Mouse (Mus musculus) forebrain, postnatal 0 days (tissue): ENCODE results near the gene Wwtr1. TPM values are rescaled to one million over a fixed set of nuclear protein-coding genes. Genes with fewer than 3 reads are reported as not detected.

Source experiments
- ATAC-seq: fragments of 200-750 bp; cut with Nextera tagmentation; 2 replicates; pipeline ENCODE4 v1.8.0; 2017; ENCODE audit warnings: mild to moderate bottlenecking, moderate library complexity
- DNase-seq: peaks from one replicate; pipeline ENCODE4 v3.0.0-alpha.2; 2015
- H3K27ac ChIP-seq: fragments of 300-500 bp; sonication (generic); 2 replicates; pipeline ENCODE4 v1.5.1; 2014; ENCODE audit warnings: low read depth, mild to moderate bottlenecking, antibody characterized with exemption, low read length, moderate library complexity, mixed read lengths
- H3K27me3 ChIP-seq: fragments of 300-500 bp; sonication (generic); 2 replicates; pipeline ENCODE4 v1.6.1; 2014; ENCODE audit warnings: mild to moderate bottlenecking, low read length, mixed read lengths; ENCODE audit not compliant: insufficient read depth
- H3K36me3 ChIP-seq: fragments of 300-500 bp; sonication (generic); 2 replicates; pipeline ENCODE4 v1.6.1; 2014; ENCODE audit warnings: mild to moderate bottlenecking, moderate library complexity; ENCODE audit not compliant: insufficient read depth
- H3K4me1 ChIP-seq: fragments of 300-500 bp; sonication (generic); 2 replicates; pipeline ENCODE4 v1.6.1; 2014; ENCODE audit warnings: antibody characterized with exemption; ENCODE audit not compliant: insufficient read depth
- H3K4me2 ChIP-seq: fragments of 300-500 bp; sonication (generic); 2 replicates; pipeline ENCODE4 v1.6.1; 2014; ENCODE audit warnings: low read depth, mild to moderate bottlenecking, moderate library complexity
- H3K4me3 ChIP-seq: fragments of 300-500 bp; sonication (generic); 2 replicates; pipeline ENCODE4 v1.5.1; 2014; ENCODE audit warnings: low read depth, low read length, mixed read lengths
- H3K9ac ChIP-seq: fragments of 300-500 bp; sonication (generic); 2 replicates; pipeline ENCODE4 v1.6.1; 2014; ENCODE audit warnings: mild to moderate bottlenecking
- H3K9me3 ChIP-seq: fragments of 300-500 bp; sonication (generic); 2 replicates; pipeline ENCODE4 v1.6.1; 2016; ENCODE audit warnings: low read length
- CTCF ChIP-seq: sonication (generic); IDR thresholded peaks from 2 replicates; pipeline ENCODE4 v1.5.1; 2016; ENCODE audit warnings: antibody characterized with exemption, control low read depth, low read depth
- WGBS: fragments of 180-500 bp; shearing (Covaris S2); extraction: QIAGEN DNeasy Blood & Tissue Kit; methylation state at CpG from one replicate; pipeline ENCODE4 v1.1.7; 2014; 5-methylcytosine and 5-hydroxymethylcytosine counted together
- polyA plus RNA-seq: library from polyadenylated mRNA; unstranded; fragments of >200 nt; fragmentation: Nextera tagmentation; extraction: Ambion mirVana; gene quantifications from 2 replicates; pipeline ENCODE4 v1.2.1, GENCODE M21; 2015
- total RNA-seq: library from RNA; depleted of rRNA; stranded (reverse); fragments of >200 nt; gene quantifications from 2 replicates; pipeline ENCODE4 v1.2.3, GENCODE M21; 2014

The Wwtr1 gene
- total and polyA plus RNA-seq, 2 experiments from 2014 or later, result 12.1 to 39.1 TPM

DNA sequence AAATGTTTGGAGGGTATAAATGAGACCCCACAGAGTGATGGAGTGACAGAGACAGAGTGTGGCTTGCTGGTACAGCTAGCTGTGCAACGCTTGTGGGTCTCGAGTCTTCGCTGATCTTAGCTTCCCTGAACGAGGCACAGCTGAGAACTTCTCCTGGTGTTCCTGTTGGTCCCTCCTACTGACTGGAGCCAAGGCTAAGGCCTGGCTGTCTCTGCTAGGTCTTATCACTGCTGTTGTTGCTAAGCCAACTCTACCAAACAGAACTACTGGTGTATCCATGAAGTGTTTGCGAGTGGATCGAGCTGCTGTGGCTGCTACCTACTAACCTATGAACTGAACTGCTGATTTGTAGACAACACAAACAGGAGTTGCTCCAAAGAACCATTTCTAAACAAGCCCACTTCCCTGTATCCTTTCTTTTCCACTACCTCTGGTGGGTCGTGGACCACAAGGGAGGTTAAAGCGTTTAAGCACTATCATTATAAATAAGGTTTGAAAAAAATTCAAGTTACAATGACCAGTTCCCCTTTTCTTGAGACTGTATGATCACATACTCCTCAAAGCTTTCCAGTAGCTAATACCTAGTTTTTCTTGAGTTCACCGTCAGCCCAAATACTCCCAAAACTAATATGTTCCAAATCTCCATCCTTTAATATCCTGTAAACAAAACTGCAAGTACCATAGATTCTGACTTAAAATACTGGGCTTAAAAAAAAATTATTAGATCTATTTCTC, 42.6 kb downstream of the Wwtr1 start:
- WGBS, result 92% methylated on average over 9 of the region's 9 CpGs
- no peaks in the 10 kb centered on the region for H3K9me3 ChIP-seq
- no peak for TF ChIP-seq CTCF
- H3K4me3 ChIP-seq, result no peak overlapping the region
- H3K27ac ChIP-seq, result no peak overlapping the region
- no peaks in the 10 kb centered on the region for H3K36me3 ChIP-seq
- H3K27me3 ChIP-seq, result no peaks in the 10 kb centered on the region
- H3K9ac ChIP-seq, result no peak overlapping the region
- H3K4me1 ChIP-seq, result no peaks in the 10 kb centered on the region
- H3K4me2 ChIP-seq, result 0 out of 2 replicates have a peak overlapping the region, but pooled peaks have one; percentile 13
- no peak for DNase-seq
- ATAC-seq, result no peak

DNA sequence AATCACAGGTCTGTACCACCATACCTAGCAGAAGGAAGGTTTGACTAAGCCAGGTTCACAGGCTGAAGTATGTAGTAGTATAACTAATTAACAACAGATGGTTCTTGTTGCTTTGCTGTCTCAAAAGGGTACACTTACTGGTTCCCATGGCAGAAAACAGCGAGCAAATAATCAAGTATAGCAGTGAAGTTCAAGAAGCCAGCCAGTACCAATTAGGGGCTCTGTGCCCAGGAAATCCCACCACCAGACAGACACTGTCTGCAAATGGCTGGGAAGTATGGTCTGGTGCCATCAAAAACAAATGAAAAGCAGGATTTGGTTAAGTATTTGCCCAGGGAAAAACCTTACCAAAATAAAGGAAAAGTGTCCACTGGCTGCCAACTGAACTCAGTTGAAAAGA, 44.9 kb downstream of the Wwtr1 start:
- WGBS, result 53% methylated on average over 1 of the region's 1 CpGs
- Histone ChIP-seq H3K36me3 (no peaks in the 10 kb centered on the region), H3K27ac (no peak overlapping the region), H3K4me3 (no peak overlapping the region), H3K9me3 (no peaks in the 10 kb centered on the region), H3K27me3 (no peaks in the 10 kb centered on the region), H3K4me1 (no peaks in the 10 kb centered on the region), H3K4me2 (no peak overlapping the region), H3K9ac (no peak overlapping the region)
- ATAC-seq (peak; percentile 61), DNase-seq (no peak)
- no peak for TF ChIP-seq CTCF

GRCm38 (mm10) chr3:57530221-57530620, 45.5 kb downstream of the Wwtr1 start:
- Histone ChIP-seq H3K4me2 (no peak overlapping the region), H3K9me3 (no peaks in the 10 kb centered on the region), H3K4me3 (no peak overlapping the region), H3K27me3 (no peaks in the 10 kb centered on the region), H3K4me1 (no peaks in the 10 kb centered on the region), H3K27ac (no peak overlapping the region), H3K36me3 (no peaks in the 10 kb centered on the region), H3K9ac (no peak overlapping the region)
- 87% methylated on average over 4 of the region's 4 CpGs for WGBS
- ATAC-seq (no peak), DNase-seq (no peak)
- no peak for TF ChIP-seq CTCF

GRCm38 (mm10) chr3:57527154-57527553, 48.6 kb downstream of the Wwtr1 start:
- Histone ChIP-seq H3K4me2 (no peak overlapping the region), H3K4me3 (no peak overlapping the region), H3K27ac (no peak overlapping the region), H3K27me3 (no peaks in the 10 kb centered on the region), H3K36me3 (no peaks in the 10 kb centered on the region), H3K9ac (no peak overlapping the region), H3K4me1 (no peaks in the 10 kb centered on the region), H3K9me3 (no peaks in the 10 kb centered on the region)
- DNase-seq, result no peak
- no peak for TF ChIP-seq CTCF
- ATAC-seq, result no peak

GRCm38 (mm10) chr3:57523093-57523492, 52.6 kb downstream of the Wwtr1 start:
- ATAC-seq, result no peak
- H3K27me3 ChIP-seq, result no peaks in the 10 kb centered on the region
- no peaks in the 10 kb centered on the region for H3K9me3 ChIP-seq
- TF ChIP-seq CTCF, result no peak
- 94% methylated on average over 5 of the region's 5 CpGs for WGBS
- H3K4me2 ChIP-seq, result no peak overlapping the region
- DNase-seq, result no peak
- H3K27ac ChIP-seq, result no peak overlapping the region
- no peak overlapping the region for H3K4me3 ChIP-seq
- no peaks in the 10 kb centered on the region for H3K36me3 ChIP-seq
- no peak overlapping the region for H3K9ac ChIP-seq
- H3K4me1 ChIP-seq, result no peaks in the 10 kb centered on the region

- ATAC-seq, result no peak
- no peaks in the 10 kb centered on the region for H3K9me3 ChIP-seq
- 90% methylated on average over 4 of the region's 4 CpGs for WGBS
- no peak overlapping the region for H3K9ac ChIP-seq
- no peaks in the 10 kb centered on the region for H3K4me1 ChIP-seq
- H3K4me3 ChIP-seq, result no peak overlapping the region
- H3K36me3 ChIP-seq, result no peaks in the 10 kb centered on the region
- TF ChIP-seq CTCF, result no peak
- H3K27me3 ChIP-seq, result no peaks in the 10 kb centered on the region
- no peak for DNase-seq
- H3K4me2 ChIP-seq, result no peak overlapping the region
- H3K27ac ChIP-seq, result no peak overlapping the region
These were observed 53.8 kb downstream of the Wwtr1 start for GRCm38 (mm10) chr3:57521876-57522275.

GRCm38 (mm10) chr3:57519995-57520394, 55.7 kb downstream of the Wwtr1 start:
- Histone ChIP-seq H3K9ac (no peak overlapping the region), H3K9me3 (no peaks in the 10 kb centered on the region)
- 93% methylated on average over 7 of the region's 7 CpGs for WGBS

More at GRCm38 (mm10) chr3:57519995-57520394, 55.7 kb downstream of the Wwtr1 start:
- ATAC-seq (no peak), DNase-seq (no peak)
- Histone ChIP-seq H3K36me3 (no peaks in the 10 kb centered on the region), H3K4me2 (no peak overlapping the region), H3K4me3 (no peak overlapping the region), H3K4me1 (no peaks in the 10 kb centered on the region), H3K27me3 (no peaks in the 10 kb centered on the region), H3K27ac (no peak overlapping the region)
- TF ChIP-seq CTCF, result no peak
